Mouse (Mus musculus): Measurements from ENCODE around the gene Slc28a2. TPM values are rescaled to one million over a fixed set of nuclear protein-coding genes. Genes with fewer than 3 reads are reported as not detected.

Gene Slc28a2
- polyA plus RNA-seq, 1 experiment from 2014 or later: 0.60 TPM

Other genes starting within 250 kb of the Slc28a2 start
- gene Patl2, start 240.3 kb upstream of the Slc28a2 start, polyA plus RNA-seq (2015; fragmentation: Nextera tagmentation; extraction: Ambion mirVana): not detected in 2 replicates
- gene Terb2, start 240.2 kb upstream of the Slc28a2 start, polyA plus RNA-seq (2015; fragmentation: Nextera tagmentation; extraction: Ambion mirVana): not detected in 2 replicates
- gene Sord, start 191.7 kb upstream of the Slc28a2 start, polyA plus RNA-seq (2015; fragmentation: Nextera tagmentation; extraction: Ambion mirVana): 62.2 and 62.4 TPM in 2 replicates
- 0.06 TPM in 2 replicates for gene Duox2, start 128.0 kb upstream of the Slc28a2 start, polyA plus RNA-seq (2015; fragmentation: Nextera tagmentation; extraction: Ambion mirVana)
- gene Duoxa2, start 127.6 kb upstream of the Slc28a2 start, polyA plus RNA-seq (2015; fragmentation: Nextera tagmentation; extraction: Ambion mirVana): not detected in 2 replicates
- 0.15 TPM in 1 of 2 replicates, not detected in the other for gene Duoxa1, start 112.7 kb upstream of the Slc28a2 start, polyA plus RNA-seq (2015; fragmentation: Nextera tagmentation; extraction: Ambion mirVana)
- gene Duox1, start 110.8 kb upstream of the Slc28a2 start, polyA plus RNA-seq (2015; fragmentation: Nextera tagmentation; extraction: Ambion mirVana): 0.05 TPM in 1 of 2 replicates, not detected in the other
- gene Shf, start 57.3 kb upstream of the Slc28a2 start, polyA plus RNA-seq (2015; fragmentation: Nextera tagmentation; extraction: Ambion mirVana): 2.0 and 2.3 TPM in 2 replicates
- gene Gm14085, start 58.5 kb downstream of the Slc28a2 start, polyA plus RNA-seq (2015; fragmentation: Nextera tagmentation; extraction: Ambion mirVana): 0.07 and 0.08 TPM in 2 replicates
- gene Gatm, start 184.8 kb downstream of the Slc28a2 start, polyA plus RNA-seq (2015; fragmentation: Nextera tagmentation; extraction: Ambion mirVana): 83.1 and 98.7 TPM in 2 replicates
- gene AA467197, start 210.5 kb downstream of the Slc28a2 start, polyA plus RNA-seq (2015; fragmentation: Nextera tagmentation; extraction: Ambion mirVana): not detected in 2 replicates